Mouse (Mus musculus): Measurements from ENCODE around the gene Gm20388. TPM values are rescaled to one million over a fixed set of nuclear protein-coding genes. Genes with fewer than 3 reads are reported as not detected.

Gm20388 gene
- total and polyA plus RNA-seq, 3 experiments = 0.02 to 0.05 TPM; not detected in 1

GRCm38 (mm10) chr8:124292965-124293364, 4382.3 kb downstream of the Gm20388 start:
- ATAC-seq (ENCODE audit: extremely low read depth, insufficient number of reproducible peaks, low FRiP score, poor library complexity, severe bottlenecking) (no peak), DNase-seq (ENCODE audit: low spot score) (no peak)
- no peaks in the 10 kb centered on the region for H3K36me3 ChIP-seq (replicated peaks)
- H3K9me3 ChIP-seq (replicated peaks) = peaks cover 48% of the 10 kb centered on the region
- H3K4me3 ChIP-seq (ENCODE audit: low read depth, low read length) = no peak overlapping the region
- H3K27me3 ChIP-seq (ENCODE audit: insufficient read depth, low read length) = no peaks in the 10 kb centered on the region
- H3K4me1 ChIP-seq (ENCODE audit: insufficient read depth, low read depth, low read length) = no peaks in the 10 kb centered on the region
- TF ChIP-seq TAL1 (conservative IDR thresholded peaks at IDR 0.05; ENCODE audit: low read depth, low read length) (no peak), GATA2 (IDR thresholded peaks at IDR 0.05; ENCODE audit: borderline replicate concordance, low read depth, low read length) (no peak), POLR2AphosphoS5 (IDR thresholded peaks at IDR 0.05; ENCODE audit: insufficient replicate concordance, low read depth, low read length) (no peak), GATA1 (IDR thresholded peaks at IDR 0.05; ENCODE audit: borderline replicate concordance, low read length) (no peak), CTCF (IDR thresholded peaks at IDR 0.05; ENCODE audit: low read depth, low read length) (no peak)

- ATAC-seq (ENCODE audit: extremely low read depth, insufficient number of reproducible peaks, low FRiP score, poor library complexity, severe bottlenecking) (no peak), DNase-seq (ENCODE audit: low spot score) (no peak)
- H3K4me3 ChIP-seq (ENCODE audit: low read depth, low read length) = no peak overlapping the region
- peaks cover 45% of the 10 kb centered on the region for H3K9me3 ChIP-seq (replicated peaks)
- H3K4me1 ChIP-seq (ENCODE audit: insufficient read depth, low read depth, low read length) = no peaks in the 10 kb centered on the region
- H3K36me3 ChIP-seq (replicated peaks) = no peaks in the 10 kb centered on the region
- TF ChIP-seq TAL1 (conservative IDR thresholded peaks at IDR 0.05; ENCODE audit: low read depth, low read length) (no peak), CTCF (IDR thresholded peaks at IDR 0.05; ENCODE audit: low read depth, low read length) (no peak), POLR2AphosphoS5 (IDR thresholded peaks at IDR 0.05; ENCODE audit: insufficient replicate concordance, low read depth, low read length) (no peak), GATA1 (IDR thresholded peaks at IDR 0.05; ENCODE audit: borderline replicate concordance, low read length) (no peak), GATA2 (IDR thresholded peaks at IDR 0.05; ENCODE audit: borderline replicate concordance, low read depth, low read length) (no peak)
- no peaks in the 10 kb centered on the region for H3K27me3 ChIP-seq (ENCODE audit: insufficient read depth, low read length)
Measured at GRCm38 (mm10) chr8:124294425-124294824, 4383.8 kb downstream of the Gm20388 start.

GRCm38 (mm10) chr8:124294900-124295299, 4384.3 kb downstream of the Gm20388 start:
- Histone ChIP-seq H3K9me3 (replicated peaks) (peaks cover 45% of the 10 kb centered on the region), H3K27me3 (ENCODE audit: insufficient read depth, low read length) (no peaks in the 10 kb centered on the region), H3K4me3 (ENCODE audit: low read depth, low read length) (no peak overlapping the region), H3K36me3 (replicated peaks) (no peaks in the 10 kb centered on the region), H3K4me1 (ENCODE audit: insufficient read depth, low read depth, low read length) (no peaks in the 10 kb centered on the region)
- no peak for ATAC-seq (ENCODE audit: extremely low read depth, insufficient number of reproducible peaks, low FRiP score, poor library complexity, severe bottlenecking)
- TF ChIP-seq TAL1 (conservative IDR thresholded peaks at IDR 0.05; ENCODE audit: low read depth, low read length) (no peak), GATA1 (IDR thresholded peaks at IDR 0.05; ENCODE audit: borderline replicate concordance, low read length) (no peak), POLR2AphosphoS5 (IDR thresholded peaks at IDR 0.05; ENCODE audit: insufficient replicate concordance, low read depth, low read length) (no peak), CTCF (IDR thresholded peaks at IDR 0.05; ENCODE audit: low read depth, low read length) (no peak), GATA2 (IDR thresholded peaks at IDR 0.05; ENCODE audit: borderline replicate concordance, low read depth, low read length) (no peak)
- no peak for DNase-seq (ENCODE audit: low spot score)

GRCm38 (mm10) chr8:124295357-124295756, 4384.7 kb downstream of the Gm20388 start:
- Histone ChIP-seq H3K4me3 (ENCODE audit: low read depth, low read length) (no peak overlapping the region), H3K4me1 (ENCODE audit: insufficient read depth, low read depth, low read length) (no peaks in the 10 kb centered on the region), H3K9me3 (replicated peaks) (peaks cover 44% of the 10 kb centered on the region), H3K27me3 (ENCODE audit: insufficient read depth, low read length) (no peaks in the 10 kb centered on the region), H3K36me3 (replicated peaks) (no peaks in the 10 kb centered on the region)
- TF ChIP-seq GATA1 (IDR thresholded peaks at IDR 0.05; ENCODE audit: borderline replicate concordance, low read length) (no peak), POLR2AphosphoS5 (IDR thresholded peaks at IDR 0.05; ENCODE audit: insufficient replicate concordance, low read depth, low read length) (no peak), CTCF (IDR thresholded peaks at IDR 0.05; ENCODE audit: low read depth, low read length) (no peak), GATA2 (IDR thresholded peaks at IDR 0.05; ENCODE audit: borderline replicate concordance, low read depth, low read length) (no peak), TAL1 (conservative IDR thresholded peaks at IDR 0.05; ENCODE audit: low read depth, low read length) (no peak)
- DNase-seq (ENCODE audit: low spot score) (no peak), ATAC-seq (ENCODE audit: extremely low read depth, insufficient number of reproducible peaks, low FRiP score, poor library complexity, severe bottlenecking) (no peak)

- no peak for DNase-seq (ENCODE audit: low spot score)
- H3K4me1 ChIP-seq (ENCODE audit: insufficient read depth, low read depth, low read length) = no peaks in the 10 kb centered on the region
Measured at GRCm38 (mm10) chr8:124301512-124301911, 4390.9 kb downstream of the Gm20388 start.

GRCm38 (mm10) chr8:124301935-124302555, 4391.4 kb downstream of the Gm20388 start:
- no peak for TF ChIP-seq TAL1 (conservative IDR thresholded peaks at IDR 0.05; ENCODE audit: low read depth, low read length)
- TF ChIP-seq CTCF (IDR thresholded peaks at IDR 0.05; ENCODE audit: low read depth, low read length) = no peak
- no peak for TF ChIP-seq GATA1 (IDR thresholded peaks at IDR 0.05; ENCODE audit: borderline replicate concordance, low read length)
- TF ChIP-seq POLR2AphosphoS5 (IDR thresholded peaks at IDR 0.05; ENCODE audit: insufficient replicate concordance, low read depth, low read length) = no peak
- no peak for TF ChIP-seq GATA2 (IDR thresholded peaks at IDR 0.05; ENCODE audit: borderline replicate concordance, low read depth, low read length)
- ATAC-seq (ENCODE audit: extremely low read depth, insufficient number of reproducible peaks, low FRiP score, poor library complexity, severe bottlenecking) = no peak
- Histone ChIP-seq H3K4me3 (ENCODE audit: low read depth, low read length) (no peak overlapping the region), H3K36me3 (replicated peaks) (no peaks in the 10 kb centered on the region), H3K4me1 (ENCODE audit: insufficient read depth, low read depth, low read length) (no peaks in the 10 kb centered on the region), H3K9me3 (replicated peaks) (peaks cover 52% of the 10 kb centered on the region), H3K27me3 (ENCODE audit: insufficient read depth, low read length) (no peaks in the 10 kb centered on the region)
- DNase-seq (ENCODE audit: low spot score) = no peak

More at GRCm38 (mm10) chr8:124301512-124301911, 4390.9 kb downstream of the Gm20388 start:
- peaks cover 52% of the 10 kb centered on the region for H3K9me3 ChIP-seq (replicated peaks)
- H3K36me3 ChIP-seq (replicated peaks) = no peaks in the 10 kb centered on the region
- no peak for TF ChIP-seq GATA2 (IDR thresholded peaks at IDR 0.05; ENCODE audit: borderline replicate concordance, low read depth, low read length)
- TF ChIP-seq CTCF (IDR thresholded peaks at IDR 0.05; ENCODE audit: low read depth, low read length) = no peak
- TF ChIP-seq GATA1 (IDR thresholded peaks at IDR 0.05; ENCODE audit: borderline replicate concordance, low read length) = no peak
- TF ChIP-seq TAL1 (conservative IDR thresholded peaks at IDR 0.05; ENCODE audit: low read depth, low read length) = no peak
- no peak for TF ChIP-seq POLR2AphosphoS5 (IDR thresholded peaks at IDR 0.05; ENCODE audit: insufficient replicate concordance, low read depth, low read length)
- no peak for ATAC-seq (ENCODE audit: extremely low read depth, insufficient number of reproducible peaks, low FRiP score, poor library complexity, severe bottlenecking)
- no peaks in the 10 kb centered on the region for H3K27me3 ChIP-seq (ENCODE audit: insufficient read depth, low read length)
- H3K4me3 ChIP-seq (ENCODE audit: low read depth, low read length) = no peak overlapping the region

Measured in G1E (cell line).